Mouse (Mus musculus): Measurements from ENCODE around the gene Olfr54.

- no peak for TF ChIP-seq CTCF (IDR thresholded peaks at IDR 0.05; ENCODE audit: control insufficient read depth, insufficient read depth, insufficient replicate concordance, low read depth, low read length)
- TF ChIP-seq POLR2A (IDR thresholded peaks at IDR 0.05; ENCODE audit: control insufficient read depth, low read depth, low read length) = no peak
Observed at GRCm38 (mm10) chr11:51053230-51053629, 39.2 kb downstream of the Olfr54 start.

All from testis, adult 2 months (tissue).